Mouse (Mus musculus) hindbrain, embryonic 16.5 days (tissue): ENCODE data around the gene Sag. TPM values are rescaled to one million over a fixed set of nuclear protein-coding genes. Genes with fewer than 3 reads are reported as not detected.

ENCODE experiments used
- ATAC-seq: fragments of 200-750 bp; cut with Nextera tagmentation; 2 replicates; pipeline ENCODE4 v1.8.0; 2017; ENCODE audit warnings: moderate TSS enrichment, moderate library complexity
- H3K27ac ChIP-seq: fragments of 300-500 bp; sonication (generic); 2 replicates; pipeline ENCODE4 v1.5.1; 2014; ENCODE audit warnings: low read depth, mild to moderate bottlenecking, control low read depth, low read length, moderate library complexity
- H3K27me3 ChIP-seq: fragments of 300-500 bp; sonication (generic); replicated peaks from 2 replicates; pipeline ENCODE4 v1.6.1; 2014; ENCODE audit warnings: low read length; ENCODE audit not compliant: control insufficient read depth, insufficient read depth
- H3K36me3 ChIP-seq: fragments of 300-500 bp; sonication (generic); 2 replicates; pipeline ENCODE4 v1.6.1; 2014; ENCODE audit warnings: mild to moderate bottlenecking, low read length, moderate library complexity, mixed read lengths; ENCODE audit not compliant: control insufficient read depth, insufficient read depth
- H3K4me1 ChIP-seq: fragments of 300-500 bp; sonication (generic); 2 replicates; pipeline ENCODE4 v1.6.1; 2014; ENCODE audit warnings: low read depth, low read length; ENCODE audit not compliant: control insufficient read depth, insufficient read depth
- H3K4me2 ChIP-seq: fragments of 300-500 bp; sonication (generic); 2 replicates; pipeline ENCODE4 v1.6.1; 2014; ENCODE audit warnings: mild to moderate bottlenecking, low read length, control low read depth, moderate library complexity
- H3K4me3 ChIP-seq: fragments of 300-500 bp; sonication (generic); 2 replicates; pipeline ENCODE4 v1.5.1; 2014; ENCODE audit warnings: mild to moderate bottlenecking, low read length, control low read depth, moderate library complexity
- H3K9ac ChIP-seq: fragments of 300-500 bp; sonication (generic); 2 replicates; pipeline ENCODE4 v1.6.1; 2014; ENCODE audit warnings: low read depth, mild to moderate bottlenecking, control low read depth, low read length, moderate library complexity
- H3K9me3 ChIP-seq: fragments of 300-500 bp; sonication (generic); 2 replicates; pipeline ENCODE4 v1.6.1; 2014; ENCODE audit warnings: mild to moderate bottlenecking, low read length, moderate library complexity; ENCODE audit not compliant: control insufficient read depth
- WGBS: fragments of 180-500 bp; shearing (Covaris S2); extraction: QIAGEN DNeasy Blood & Tissue Kit; methylation state at CpG from one replicate; pipeline ENCODE4 v1.1.7; 2014; 5-methylcytosine and 5-hydroxymethylcytosine counted together
- polyA plus RNA-seq: library from polyadenylated mRNA; unstranded; fragments of >200 nt; fragmentation: Nextera tagmentation; extraction: Ambion mirVana; gene quantifications from 2 replicates; pipeline ENCODE4 v1.2.1, GENCODE M21; 2015

Sag gene
- polyA plus RNA-seq, 1 experiment from 2014 or later, result 1.7 TPM

- H3K4me1 ChIP-seq, result no peaks in the 10 kb centered on the region
- H3K27me3 ChIP-seq, result no peaks in the 10 kb centered on the region
- no peak overlapping the region for H3K27ac ChIP-seq
- no peak overlapping the region for H3K4me2 ChIP-seq
- peaks cover 82% of the 10 kb centered on the region for H3K36me3 ChIP-seq
- ATAC-seq, result no peak
- no peak overlapping the region for H3K9ac ChIP-seq
- H3K4me3 ChIP-seq, result no peak overlapping the region
- 96% methylated on average over 7 of the region's 7 CpGs for WGBS
- no peaks in the 10 kb centered on the region for H3K9me3 ChIP-seq
Measured at GRCm38 (mm10) chr1:87774845-87775244, 28.6 kb upstream of the Sag start.

GRCm38 (mm10) chr1:87779204-87779785 is 24.2 kb upstream of the Sag start:
- H3K36me3 ChIP-seq, result peaks cover 65% of the 10 kb centered on the region
- H3K4me2 ChIP-seq, result no peak overlapping the region
- H3K4me1 ChIP-seq, result no peaks in the 10 kb centered on the region
- no peaks in the 10 kb centered on the region for H3K27me3 ChIP-seq
- no peak overlapping the region for H3K27ac ChIP-seq
- no peak overlapping the region for H3K9ac ChIP-seq
- no peaks in the 10 kb centered on the region for H3K9me3 ChIP-seq
- no peak for ATAC-seq
- H3K4me3 ChIP-seq, result no peak overlapping the region
- WGBS, result 88% methylated on average over 5 of the region's 5 CpGs

GRCm38 (mm10) chr1:87785703-87786102 is 17.8 kb upstream of the Sag start:
- Histone ChIP-seq H3K36me3 (peaks cover 45% of the 10 kb centered on the region), H3K27ac (0 out of 2 replicates have a peak overlapping the region, but pooled peaks have one; percentile 7), H3K4me3 (no peak overlapping the region), H3K4me1 (no peaks in the 10 kb centered on the region), H3K27me3 (no peaks in the 10 kb centered on the region), H3K9ac (no peak overlapping the region), H3K4me2 (no peak overlapping the region), H3K9me3 (no peaks in the 10 kb centered on the region)
- ATAC-seq, result no peak
- 83% methylated on average over 8 of the region's 8 CpGs for WGBS

GRCm38 (mm10) chr1:87786251-87786650 is 17.2 kb upstream of the Sag start:
- Histone ChIP-seq H3K9me3 (no peaks in the 10 kb centered on the region), H3K9ac (no peak overlapping the region), H3K27ac (0 out of 2 replicates have a peak overlapping the region, but pooled peaks have one; percentile 7), H3K27me3 (no peaks in the 10 kb centered on the region), H3K4me1 (no peaks in the 10 kb centered on the region), H3K36me3 (peaks cover 45% of the 10 kb centered on the region), H3K4me2 (no peak overlapping the region), H3K4me3 (no peak overlapping the region)
- 66% methylated on average over 7 of the region's 7 CpGs for WGBS
- peak; percentile 81 for ATAC-seq

GRCm38 (mm10) chr1:87789665-87790064 is 13.8 kb upstream of the Sag start:
- WGBS, result 90% methylated on average over 8 of the region's 8 CpGs
- Histone ChIP-seq H3K27ac (no peak overlapping the region), H3K4me2 (no peak overlapping the region), H3K9me3 (no peaks in the 10 kb centered on the region), H3K27me3 (no peaks in the 10 kb centered on the region), H3K9ac (no peak overlapping the region), H3K36me3 (peaks cover 48% of the 10 kb centered on the region), H3K4me3 (no peak overlapping the region), H3K4me1 (no peaks in the 10 kb centered on the region)
- ATAC-seq, result no peak

- H3K9ac ChIP-seq, result no peak overlapping the region
- no peak overlapping the region for H3K27ac ChIP-seq
- no peaks in the 10 kb centered on the region for H3K27me3 ChIP-seq
- H3K4me2 ChIP-seq, result no peak overlapping the region
- H3K4me3 ChIP-seq, result no peak overlapping the region
- H3K4me1 ChIP-seq, result no peaks in the 10 kb centered on the region
- no peaks in the 10 kb centered on the region for H3K9me3 ChIP-seq
- WGBS, result 82% methylated on average over 4 of the region's 4 CpGs
- peaks cover 27% of the 10 kb centered on the region for H3K36me3 ChIP-seq
- no peak for ATAC-seq
Measured at GRCm38 (mm10) chr1:87792438-87793137, 10.9 kb upstream of the Sag start.

- 89% methylated on average over 6 of the region's 6 CpGs for WGBS
- ATAC-seq, result no peak
- H3K27me3 ChIP-seq, result no peaks in the 10 kb centered on the region
- H3K27ac ChIP-seq, result no peak overlapping the region
- peaks cover 25% of the 10 kb centered on the region for H3K36me3 ChIP-seq
- H3K9ac ChIP-seq, result no peak overlapping the region
- no peak overlapping the region for H3K4me3 ChIP-seq
- H3K4me2 ChIP-seq, result no peak overlapping the region
- no peaks in the 10 kb centered on the region for H3K4me1 ChIP-seq
- H3K9me3 ChIP-seq, result no peaks in the 10 kb centered on the region
Measured at GRCm38 (mm10) chr1:87793138-87793449, 10.4 kb upstream of the Sag start.

- Histone ChIP-seq H3K27ac (no peak overlapping the region), H3K4me2 (no peak overlapping the region), H3K36me3 (no peaks in the 10 kb centered on the region; the same call in 1 of the 2 replicates), H3K9me3 (no peaks in the 10 kb centered on the region), H3K27me3 (no peaks in the 10 kb centered on the region), H3K4me1 (no peaks in the 10 kb centered on the region), H3K9ac (no peak overlapping the region), H3K4me3 (no peak overlapping the region)
- ATAC-seq, result no peak
- WGBS, result 90% methylated on average over 1 of the region's 1 CpGs
Measured at GRCm38 (mm10) chr1:87797702-87798101, 5.8 kb upstream of the Sag start.

- 88% methylated on average over 2 of the region's 2 CpGs for WGBS
Measured at GRCm38 (mm10) chr1:87798306-87798705, 5.2 kb upstream of the Sag start.

More at GRCm38 (mm10) chr1:87798306-87798705, 5.2 kb upstream of the Sag start:
- Histone ChIP-seq H3K27ac (no peak overlapping the region), H3K9ac (no peak overlapping the region), H3K27me3 (no peaks in the 10 kb centered on the region), H3K9me3 (no peaks in the 10 kb centered on the region), H3K36me3 (no peaks in the 10 kb centered on the region; the same call in 1 of the 2 replicates), H3K4me2 (no peak overlapping the region), H3K4me1 (no peaks in the 10 kb centered on the region), H3K4me3 (no peak overlapping the region)
- no peak for ATAC-seq
